Mouse (Mus musculus): ENCODE measurements around the gene Rpl41.

The Rpl41 gene

GRCm38 (mm10) chr10:128524732-128525662, 24.1 kb downstream of the Rpl41 start:
- DNase-seq (ENCODE audit: low spot score in 2 of 2) = peak; percentile 77 to 80

GRCm38 (mm10) chr10:128524111-128524731, 24.9 kb downstream of the Rpl41 start:
- peak in 1 of 2 experiments; percentile 40 for DNase-seq (ENCODE audit: low spot score in 2 of 2)

GRCm38 (mm10) chr10:128522351-128522750, 26.8 kb downstream of the Rpl41 start:
- no peak for DNase-seq (ENCODE audit: low spot score in 2 of 2)

- DNase-seq (ENCODE audit: low spot score in 2 of 2) = no peak
These were observed 28.5 kb downstream of the Rpl41 start for GRCm38 (mm10) chr10:128520591-128520990.

GRCm38 (mm10) chr10:128518833-128519232, 30.3 kb downstream of the Rpl41 start:
- DNase-seq (ENCODE audit: low spot score in 2 of 2) = no peak

GRCm38 (mm10) chr10:128516677-128517076, 32.4 kb downstream of the Rpl41 start:
- DNase-seq (ENCODE audit: low spot score in 2 of 2) = no peak

GRCm38 (mm10) chr10:128516029-128516428, 33.1 kb downstream of the Rpl41 start:
- no peak for DNase-seq (ENCODE audit: low spot score in 2 of 2)

GRCm38 (mm10) chr10:128515044-128515443, 34.1 kb downstream of the Rpl41 start:
- DNase-seq (ENCODE audit: low spot score in 2 of 2) = no peak

- DNase-seq (ENCODE audit: low spot score in 2 of 2) = no peak
These were observed 37.3 kb downstream of the Rpl41 start for GRCm38 (mm10) chr10:128511761-128512160.

- no peak for DNase-seq (ENCODE audit: low spot score in 2 of 2)
These were observed 37.9 kb downstream of the Rpl41 start for GRCm38 (mm10) chr10:128511189-128511588.

GRCm38 (mm10) chr10:128510301-128510700, 38.8 kb downstream of the Rpl41 start:
- no peak for DNase-seq (ENCODE audit: low spot score in 2 of 2)

GRCm38 (mm10) chr10:128509831-128510230, 39.3 kb downstream of the Rpl41 start:
- DNase-seq (ENCODE audit: low spot score in 2 of 2) = no peak

- no peak for DNase-seq (ENCODE audit: low spot score in 2 of 2)
These were observed 39.9 kb downstream of the Rpl41 start for GRCm38 (mm10) chr10:128509203-128509602.

- no peak for DNase-seq (ENCODE audit: low spot score in 2 of 2)
These were observed 40.8 kb downstream of the Rpl41 start for GRCm38 (mm10) chr10:128508260-128508659.

- DNase-seq (ENCODE audit: low spot score in 2 of 2) = no peak
These were observed 43.1 kb downstream of the Rpl41 start for GRCm38 (mm10) chr10:128505974-128506373.

- DNase-seq (ENCODE audit: low spot score in 2 of 2) = peak in 1 of 2 experiments; percentile 49
These were observed 43.8 kb downstream of the Rpl41 start for GRCm38 (mm10) chr10:128505371-128505667.

GRCm38 (mm10) chr10:128504641-128505370, 44.3 kb downstream of the Rpl41 start:
- peak; percentile 60 to 70 for DNase-seq (ENCODE audit: low spot score in 2 of 2)

- DNase-seq (ENCODE audit: low spot score in 2 of 2) = no peak
These were observed 45.1 kb downstream of the Rpl41 start for GRCm38 (mm10) chr10:128504012-128504411.

- no peak for DNase-seq (ENCODE audit: low spot score in 2 of 2)
These were observed 45.6 kb downstream of the Rpl41 start for GRCm38 (mm10) chr10:128503532-128503931.

- DNase-seq (ENCODE audit: low spot score in 2 of 2) = no peak
These were observed 46.8 kb downstream of the Rpl41 start for GRCm38 (mm10) chr10:128502341-128502740.

GRCm38 (mm10) chr10:128499116-128499671, 49.9 kb downstream of the Rpl41 start:
- DNase-seq (ENCODE audit: low spot score in 2 of 2) = peak in 1 of 2 experiments; percentile 44

GRCm38 (mm10) chr10:128498590-128498989, 50.5 kb downstream of the Rpl41 start, which contains the start of gene Myl6b:
TSS of gene Myl6b (minus strand) at chr10:128498685.
- peak; percentile 98 to 99 for DNase-seq (ENCODE audit: low spot score in 2 of 2)
